Comparison of ENCODE assay signal across 11 mouse cellular contexts in the genomic region with DNA sequence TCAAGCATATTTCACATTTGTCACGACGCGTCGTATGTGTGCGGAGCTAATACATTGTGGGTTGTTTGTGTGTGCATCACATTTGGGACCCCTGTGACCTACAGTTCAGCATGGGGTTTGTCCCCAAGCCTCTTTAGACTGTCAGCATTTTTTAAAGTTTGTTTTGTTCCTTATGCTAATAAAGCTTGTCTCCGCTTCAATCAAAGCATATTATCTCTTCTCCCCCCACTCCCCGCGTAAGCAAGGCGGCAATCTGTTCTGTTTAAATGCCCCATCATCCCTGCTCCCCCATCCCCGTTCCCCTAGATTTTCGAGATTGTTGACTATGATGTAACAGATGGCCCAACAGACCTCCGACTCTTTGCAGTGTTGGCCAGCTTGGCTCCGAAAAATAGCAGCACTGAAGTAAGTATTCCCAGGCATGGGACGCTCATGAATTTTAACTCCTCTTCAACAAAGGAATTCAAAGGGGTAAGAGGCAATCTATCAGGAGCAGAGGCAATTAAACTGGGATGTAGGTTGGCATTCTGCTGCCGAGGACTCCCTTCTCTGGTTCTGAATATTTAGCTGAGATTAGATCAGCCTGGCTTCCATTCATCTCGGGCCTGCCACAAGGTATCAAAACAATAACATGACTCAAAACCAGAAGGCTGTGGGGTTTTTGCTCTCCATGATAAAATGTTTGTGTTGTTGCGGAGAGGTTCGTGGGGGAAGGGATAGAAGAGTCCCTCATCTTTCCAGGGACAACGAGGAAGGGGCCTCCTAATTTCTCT.
DNase-seq lines count a peak whose midpoint lies in the region; ATAC-seq lines count a peak whose summit lies in the region.
"Had no signal": no experiment of that assay in that cellular context is flagged by ENCODE, and none has a peak within 500 bp of the region (broad histone marks: within the 10 kb centered on the region; RNA-seq: fewer than 3 reads in every experiment).

No protein-coding gene starts in this region.

- H3K27ac ChIP-seq in forebrain, embryonic 14.5 days (ENCODE audit: low read depth, low read length) = peak overlapping the region; percentile 76
- peak overlapping the region; percentile 84 for H3K27ac ChIP-seq in neural tube, embryonic 11.5 days (ENCODE audit: low read depth, low read length)
- H3K27ac ChIP-seq in kidney, embryonic 14.5 days (ENCODE audit: low read depth, low read length) = no peak overlapping the region
- H3K27ac ChIP-seq: liver, embryonic 15.5 days had no signal

- H3K4me2 ChIP-seq in forebrain, embryonic 14.5 days (ENCODE audit: low read length) = peak overlapping the region; percentile 28
- H3K4me2 ChIP-seq in neural tube, embryonic 11.5 days (ENCODE audit: low read depth) = peak overlapping the region; percentile 34
- no peak overlapping the region for H3K4me2 ChIP-seq in kidney, embryonic 14.5 days (replicated peaks; ENCODE audit: low read depth, low read length)
- H3K4me2 ChIP-seq: liver, embryonic 15.5 days had no signal

- peaks cover 11% of the 10 kb centered on the region; the same call in 1 of the 2 replicates for H3K4me1 ChIP-seq in forebrain, embryonic 14.5 days (ENCODE audit: control insufficient read depth, insufficient read depth, low read length)
- peaks cover 7% of the 10 kb centered on the region; the same call in 1 of the 2 replicates for H3K4me1 ChIP-seq in neural tube, embryonic 11.5 days (ENCODE audit: control insufficient read depth, insufficient read depth, low read length)
- no peaks in the 10 kb centered on the region for H3K4me1 ChIP-seq in kidney, embryonic 14.5 days (ENCODE audit: control insufficient read depth, insufficient read depth, low read length)
- H3K4me1 ChIP-seq: liver, embryonic 15.5 days had no signal

- H3K36me3 ChIP-seq in forebrain, embryonic 14.5 days (ENCODE audit: control insufficient read depth, insufficient read depth, low read length) = no peaks in the 10 kb centered on the region
- no peaks in the 10 kb centered on the region for H3K36me3 ChIP-seq in neural tube, embryonic 11.5 days (ENCODE audit: control insufficient read depth, insufficient read depth, low read length)
- H3K36me3 ChIP-seq in kidney, embryonic 14.5 days (ENCODE audit: control insufficient read depth, insufficient read depth, low read length) = no peaks in the 10 kb centered on the region
- H3K36me3 ChIP-seq: liver, embryonic 15.5 days had no signal

- peak; percentile 95 for ATAC-seq in forebrain, embryonic 14.5 days
- ATAC-seq in neural tube, embryonic 11.5 days (ENCODE audit: insufficient read depth, low FRiP score, low TSS enrichment) = peak; percentile 90
- no peak for ATAC-seq in kidney, embryonic 14.5 days (ENCODE audit: low FRiP score, low TSS enrichment)
- ATAC-seq: activated CD4-positive, CD25-positive, alpha-beta regulatory T cell, adult 4 months had no signal

- H3K27me3 ChIP-seq in forebrain, embryonic 14.5 days (replicated peaks; ENCODE audit: control insufficient read depth, insufficient read depth, low read length) = no peaks in the 10 kb centered on the region
- H3K27me3 ChIP-seq in neural tube, embryonic 11.5 days (ENCODE audit: control insufficient read depth, insufficient read depth, low read length) = no peaks in the 10 kb centered on the region
- no peaks in the 10 kb centered on the region for H3K27me3 ChIP-seq in kidney, embryonic 14.5 days (ENCODE audit: control insufficient read depth, insufficient read depth, low read length)
- H3K27me3 ChIP-seq: liver, embryonic 15.5 days had no signal

- H3K9me3 ChIP-seq in forebrain, embryonic 14.5 days (replicated peaks; ENCODE audit: control insufficient read depth, low read length) = no peaks in the 10 kb centered on the region
- H3K9me3 ChIP-seq in neural tube, embryonic 11.5 days (ENCODE audit: control insufficient read depth, low read length) = no peaks in the 10 kb centered on the region
- no peaks in the 10 kb centered on the region for H3K9me3 ChIP-seq in kidney, embryonic 14.5 days (ENCODE audit: control insufficient read depth, low read length)
- H3K9me3 ChIP-seq: liver, embryonic 15.5 days had no signal

- WGBS in forebrain, embryonic 14.5 days = 15% methylated on average over 19 of the region's 19 CpGs
- WGBS in neural tube, embryonic 11.5 days = 32% methylated on average over 19 of the region's 19 CpGs
- WGBS in kidney, embryonic 14.5 days = 63% methylated on average over 19 of the region's 19 CpGs

- H3K4me3 ChIP-seq in forebrain, embryonic 14.5 days (ENCODE audit: low read depth, low read length) = no peak overlapping the region
- H3K4me3 ChIP-seq in neural tube, embryonic 11.5 days (ENCODE audit: low read depth, low read length) = no peak overlapping the region
- no peak overlapping the region for H3K4me3 ChIP-seq in kidney, embryonic 14.5 days (ENCODE audit: low read length)
- H3K4me3 ChIP-seq: liver, embryonic 15.5 days had no signal

- peak; percentile 11 for DNase-seq in embryo, embryonic 11.5 days (ENCODE audit: low read depth, low spot score)
- DNase-seq in forebrain, embryonic 14.5 days (ENCODE audit: low spot score) = peak; percentile 93
- DNase-seq in layer of hippocampus, adult 9-10 months (ENCODE audit: low spot score) = peak; percentile 10
- DNase-seq in neural tube, embryonic 11.5 days (ENCODE audit: low spot score) = peak; percentile 60
- DNase-seq in gastrocnemius, postnatal 4 days (ENCODE audit: low spot score in 2 of 2) = no peak
- DNase-seq in gastrocnemius, adult 18-20 months (ENCODE audit: low spot score) = no peak
- DNase-seq: cerebellum, adult 8-10 months; thymus, postnatal 36 days had no signal

- H3K9ac ChIP-seq in forebrain, embryonic 14.5 days (ENCODE audit: low read length) = peak overlapping the region; percentile 22; the same call in 1 of the 2 replicates
- peak overlapping the region; percentile 27 for H3K9ac ChIP-seq in neural tube, embryonic 11.5 days (ENCODE audit: low read length)
- no peak overlapping the region; the same call in 1 of the 2 replicates for H3K9ac ChIP-seq in kidney, embryonic 14.5 days (ENCODE audit: low read depth, low read length)
- H3K9ac ChIP-seq: liver, embryonic 15.5 days had no signal

Comparison
In these comparisons a context has a peak if more than half of its experiments do, and no peak if none do; other contexts are left out.
1. DNase-seq: peak in embryo, embryonic 11.5 days (single experiment), forebrain, embryonic 14.5 days (single experiment), layer of hippocampus, adult 9-10 months (single experiment) and neural tube, embryonic 11.5 days (single experiment); none in gastrocnemius, postnatal 4 days (0 of 2) and gastrocnemius, adult 18-20 months (single experiment).